Mouse (Mus musculus): ENCODE data around the gene Tst.

Tst gene

GRCm38 (mm10) chr15:78429139-78429459 is 23.4 kb upstream of the Tst start:
- no peak for DNase-seq

GRCm38 (mm10) chr15:78428391-78429138 is 22.9 kb upstream of the Tst start, which contains the start of gene Kctd17:
TSS of gene Kctd17 (plus strand) at chr15:78428564.
- DNase-seq, result no peak

- DNase-seq, result no peak
These were observed 19.5 kb upstream of the Tst start for GRCm38 (mm10) chr15:78425230-78425629.

GRCm38 (mm10) chr15:78424507-78424906 is 18.8 kb upstream of the Tst start:
- DNase-seq, result no peak

- peak; percentile 67 to 69 for DNase-seq
These were observed 16.6 kb upstream of the Tst start for GRCm38 (mm10) chr15:78422046-78422956.

- DNase-seq, result no peak
These were observed 14.7 kb upstream of the Tst start for GRCm38 (mm10) chr15:78420395-78420794.

GRCm38 (mm10) chr15:78416937-78417336 is 11.2 kb upstream of the Tst start:
- DNase-seq, result no peak

GRCm38 (mm10) chr15:78414157-78414556 is 8.4 kb upstream of the Tst start:
- no peak for DNase-seq

- DNase-seq, result no peak
These were observed 8.0 kb upstream of the Tst start for GRCm38 (mm10) chr15:78413719-78414117.

GRCm38 (mm10) chr15:78413083-78413718 is 7.5 kb upstream of the Tst start:
- DNase-seq, result no peak

- DNase-seq, result no peak
These were observed 3.9 kb upstream of the Tst start for GRCm38 (mm10) chr15:78409570-78410052.

GRCm38 (mm10) chr15:78406293-78406934 is 707 bp upstream of the Tst start, which contains the start of gene Mpst:
TSS of gene Mpst (plus strand) at chr15:78406416.
- peak; percentile 77 to 85 for DNase-seq

GRCm38 (mm10) chr15:78405098-78405497 is 609 bp downstream of the Tst start:
- DNase-seq, result no peak

GRCm38 (mm10) chr15:78403896-78404295 is 1.8 kb downstream of the Tst start:
- DNase-seq, result no peak

- DNase-seq, result no peak
These were observed 2.4 kb downstream of the Tst start for GRCm38 (mm10) chr15:78403301-78403741.

- no peak for DNase-seq
These were observed 3.3 kb downstream of the Tst start for GRCm38 (mm10) chr15:78402423-78402822.

GRCm38 (mm10) chr15:78401921-78402320 is 3.8 kb downstream of the Tst start:
- DNase-seq, result no peak

GRCm38 (mm10) chr15:78401345-78401744 is 4.4 kb downstream of the Tst start:
- DNase-seq, result no peak

GRCm38 (mm10) chr15:78395478-78395962 is 10.2 kb downstream of the Tst start, which contains the start of gene Tex33:
TSS of gene Tex33 (minus strand) at chr15:78395912.
- no peak for DNase-seq

- DNase-seq, result peak in 1 of 2 experiments; percentile 25
These were observed 14.9 kb downstream of the Tst start for GRCm38 (mm10) chr15:78390855-78391254.

GRCm38 (mm10) chr15:78385564-78385963 is 20.1 kb downstream of the Tst start:
- DNase-seq, result no peak
